Comparison of ENCODE assay signal across 17 mouse cellular contexts in the genomic region with DNA sequence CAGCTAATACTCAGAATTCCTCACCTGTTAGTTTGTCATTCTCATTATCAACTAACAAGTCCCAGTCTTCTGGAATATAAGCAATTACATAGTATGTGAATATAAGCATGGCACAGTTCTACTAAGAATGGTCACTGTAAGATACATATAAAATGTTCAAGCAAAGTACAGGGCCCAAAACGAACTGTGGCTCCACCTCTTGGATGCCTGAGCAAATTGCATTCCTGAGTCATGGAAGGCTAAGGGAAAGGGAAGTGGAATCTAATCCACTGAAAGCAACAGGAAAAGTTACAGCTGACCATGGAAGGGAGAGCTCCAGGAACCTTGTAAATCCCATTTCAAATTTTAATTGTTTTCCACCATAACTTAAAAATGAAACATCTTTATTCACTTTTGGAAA. TPM values are rescaled to one million over a fixed set of nuclear protein-coding genes. Genes with fewer than 3 reads are reported as not detected.
DNase-seq lines count a peak whose midpoint lies in the region; ATAC-seq and TF ChIP-seq lines count a peak whose summit lies in the region.
"Had no signal": no experiment of that assay in that cellular context is flagged by ENCODE, and none has a peak within 500 bp of the region (broad histone marks: within the 10 kb centered on the region; RNA-seq: fewer than 3 reads in every experiment).

No protein-coding gene starts in this region.

- H3K4me3 ChIP-seq in heart, adult 2 months, result no peak overlapping the region
- no peak overlapping the region for H3K4me3 ChIP-seq in lung, adult 2 months (replicated peaks; ENCODE audit: extremely low read depth, low read depth, low read length)
- no peak overlapping the region for H3K4me3 ChIP-seq in cortical plate, adult 2 months (ENCODE audit: insufficient read depth, low read length)
- H3K4me3 ChIP-seq in forebrain, embryonic 16.5 days (replicated peaks; ENCODE audit: low read length), result no peak overlapping the region
- H3K4me3 ChIP-seq: heart, embryonic 15.5 days; limb, embryonic 10.5 days; midbrain, embryonic 13.5 days; neural tube, embryonic 12.5 days had no signal

- H3K79me2 ChIP-seq in heart, adult 2 months (replicated peaks; ENCODE audit: control insufficient read depth, insufficient read depth, low read length), result no peaks in the 10 kb centered on the region

- DNase-seq in heart, adult 2 months, result no peak
- no peak for DNase-seq in heart, adult 11 months
- DNase-seq in lung, adult 2 months, result peak; percentile 13
- DNase-seq in lung, postnatal 25 days (ENCODE audit: low spot score), result no peak
- peak; percentile 16 for DNase-seq in R1 (ENCODE audit: low read depth, low spot score)
- no peak for DNase-seq in layer of hippocampus, adult 11-12 months (ENCODE audit: low spot score)
- DNase-seq: gastrocnemius, postnatal 14 days; layer of hippocampus, adult 9-11 months had no signal

- no peaks in the 10 kb centered on the region for H3K27me3 ChIP-seq in heart, adult 2 months (ENCODE audit: control insufficient read depth, insufficient read depth, low read length)
- no peaks in the 10 kb centered on the region for H3K27me3 ChIP-seq in forebrain, embryonic 16.5 days (replicated peaks; ENCODE audit: control insufficient read depth, insufficient read depth, low read length)
- H3K27me3 ChIP-seq: CH12.LX; heart, embryonic 15.5 days; midbrain, embryonic 13.5 days; neural tube, embryonic 12.5 days had no signal

- WGBS in heart, adult 2 months, result 8% methylated on average over 1 of the region's 1 CpGs
- WGBS in lung, adult 2 months, result 7% methylated on average over 1 of the region's 1 CpGs
- 22% methylated on average over 1 of the region's 1 CpGs for WGBS in forebrain, embryonic 16.5 days

- no peaks in the 10 kb centered on the region for H3K36me3 ChIP-seq in heart, adult 2 months (ENCODE audit: control insufficient read depth, insufficient read depth, low read length)
- H3K36me3 ChIP-seq in forebrain, embryonic 16.5 days (ENCODE audit: control insufficient read depth, insufficient read depth), result no peaks in the 10 kb centered on the region
- H3K36me3 ChIP-seq: heart, embryonic 15.5 days; limb, embryonic 10.5 days; midbrain, embryonic 13.5 days; neural tube, embryonic 12.5 days had no signal

- H3K9me3 ChIP-seq in forebrain, embryonic 16.5 days (ENCODE audit: control insufficient read depth, low read length), result no peaks in the 10 kb centered on the region
- H3K9me3 ChIP-seq: heart, embryonic 15.5 days; limb, embryonic 10.5 days; midbrain, embryonic 13.5 days; neural tube, embryonic 12.5 days had no signal

- H3K4me1 ChIP-seq in heart, adult 2 months (ENCODE audit: control insufficient read depth, insufficient read depth, low read length), result no peaks in the 10 kb centered on the region
- H3K4me1 ChIP-seq in lung, adult 2 months (ENCODE audit: control insufficient read depth, insufficient read depth, low read length), result no peaks in the 10 kb centered on the region
- H3K4me1 ChIP-seq in cortical plate, adult 2 months (ENCODE audit: control insufficient read depth, insufficient read depth, low read length), result no peaks in the 10 kb centered on the region
- H3K4me1 ChIP-seq in forebrain, embryonic 16.5 days (replicated peaks; ENCODE audit: control insufficient read depth, insufficient read depth, low read length), result no peaks in the 10 kb centered on the region
- H3K4me1 ChIP-seq: heart, embryonic 15.5 days; limb, embryonic 10.5 days; midbrain, embryonic 13.5 days; neural tube, embryonic 12.5 days had no signal

- TF ChIP-seq CTCF in heart, adult 2 months (IDR thresholded peaks at IDR 0.05), result peak; percentile 35
- peak; percentile 14; the same call in 1 of the 2 replicates for TF ChIP-seq CTCF in lung, adult 2 months (IDR thresholded peaks at IDR 0.05; ENCODE audit: insufficient read depth, low read length)
- TF ChIP-seq CTCF in cortical plate, adult 2 months (IDR thresholded peaks at IDR 0.05; ENCODE audit: extremely low read depth, insufficient read depth, low read length), result peak; percentile 39

- H3K9ac ChIP-seq in heart, adult 2 months (ENCODE audit: low read depth, low read length), result no peak overlapping the region
- H3K9ac ChIP-seq in forebrain, embryonic 16.5 days (replicated peaks; ENCODE audit: low read depth, low read length), result no peak overlapping the region
- H3K9ac ChIP-seq: heart, embryonic 15.5 days; midbrain, embryonic 13.5 days; neural tube, embryonic 12.5 days had no signal

- no peak overlapping the region for H3K4me2 ChIP-seq in forebrain, embryonic 16.5 days (ENCODE audit: low read length)
- H3K4me2 ChIP-seq: heart, embryonic 15.5 days; midbrain, embryonic 13.5 days; neural tube, embryonic 12.5 days had no signal

- TF ChIP-seq EP300 in heart, adult 2 months (IDR thresholded peaks at IDR 0.05; ENCODE audit: insufficient read depth, low read depth, low read length), result no peak

- intact Hi-C loops in heart, adult 2 months (cut with DNase I), result loop anchor here (5.0 to 10.0 kb wide), 2 partner anchors 263 to 375 kb away; no protein-coding TSS in a partner anchor

- no peak for TF ChIP-seq POLR2A in heart, adult 2 months (IDR thresholded peaks at IDR 0.05; ENCODE audit: insufficient read depth, low read depth, low read length)
- no peak for TF ChIP-seq POLR2A in lung, adult 2 months (IDR thresholded peaks at IDR 0.05; ENCODE audit: borderline replicate concordance, extremely low read depth, low read depth, low read length)
- no peak for TF ChIP-seq POLR2A in cortical plate, adult 2 months (IDR thresholded peaks at IDR 0.05; ENCODE audit: extremely low read depth, insufficient read depth, low read length)

- no peak for ATAC-seq in forebrain, embryonic 16.5 days
- ATAC-seq: midbrain, embryonic 13.5 days had no signal

- no peak overlapping the region for H3K27ac ChIP-seq in heart, adult 2 months
- H3K27ac ChIP-seq in cortical plate, adult 2 months (ENCODE audit: insufficient read depth, low read length), result no peak overlapping the region
- no peak overlapping the region for H3K27ac ChIP-seq in forebrain, embryonic 16.5 days (ENCODE audit: low read length)
- H3K27ac ChIP-seq: heart, embryonic 15.5 days; limb, embryonic 10.5 days; midbrain, embryonic 13.5 days; neural tube, embryonic 12.5 days had no signal

RNA-seq across cellular contexts. Expression of a gene that starts 14.0 kb away (rescaled TPM):
- under 1 TPM; 0.11 to 0.18 TPM for total RNA-seq in heart, adult 2 months (2021)
- polyA plus RNA-seq in heart, adult 2 months (2012; rRNA removed), result 0.18 and 1.5 TPM in 2 replicates
- 83.6 and 97.3 TPM in 2 replicates for polyA plus RNA-seq in lung, adult 2 months (2012; rRNA removed)
- polyA plus RNA-seq in cortical plate, adult 2 months (2012; rRNA removed), result 0.10 and 0.19 TPM in 2 replicates
- 0.86 and 0.92 TPM in 2 replicates for polyA plus RNA-seq in forebrain, embryonic 16.5 days (2015; fragmentation: Nextera tagmentation; extraction: Ambion mirVana)
- total RNA-seq: CH12.LX; gastrocnemius, postnatal 14 days had no signal

RNA-seq across cellular contexts. Expression of a gene that starts 57.9 kb away (rescaled TPM):
- not detected for total RNA-seq in heart, adult 2 months (2021)
- polyA plus RNA-seq in heart, adult 2 months (2012; rRNA removed), result not detected in 2 replicates
- polyA plus RNA-seq in lung, adult 2 months (2012; rRNA removed), result 0.11 TPM in 1 of 2 replicates, not detected in the other
- not detected in 2 replicates for polyA plus RNA-seq in cortical plate, adult 2 months (2012; rRNA removed)
- polyA plus RNA-seq in forebrain, embryonic 16.5 days (2015; fragmentation: Nextera tagmentation; extraction: Ambion mirVana), result not detected in 2 replicates
- total RNA-seq: CH12.LX; gastrocnemius, postnatal 14 days had no signal
- polyA plus RNA-seq: forebrain, embryonic 11.5 days; heart, embryonic 15.5 days; limb, embryonic 10.5 days; liver, embryonic 16.5 days; midbrain, embryonic 13.5 days; neural tube, embryonic 12.5 days had no signal

Comparison
In these comparisons a context has a peak if more than half of its experiments do, and no peak if none do; other contexts are left out.
1. DNase-seq: peak in lung, adult 2 months (single experiment) and R1 (single experiment); none in heart, adult 2 months (0 of 2), heart, adult 11 months (single experiment), lung, postnatal 25 days (single experiment) and layer of hippocampus, adult 11-12 months (single experiment).
2. RNA of a gene that starts 14.0 kb away (polyA plus RNA-seq): 83.6 to 97.3 TPM in lung, adult 2 months; 0.18 to 1.5 TPM in heart, adult 2 months, 0.86 to 0.92 TPM in forebrain, embryonic 16.5 days and 0.10 to 0.19 TPM in cortical plate, adult 2 months; every median in the first group is over 10 times any median in the second.
3. Peak in every context shown above with its lines, with median percentiles within 50 percentile points of each other: CTCF ChIP-seq.